Mouse (Mus musculus): ENCODE results near the gene Emc3. TPM values are rescaled to one million over a fixed set of nuclear protein-coding genes. Genes with fewer than 3 reads are reported as not detected.
A peak's percentile ranks its signal among the peaks of the same experiment; 100 is the strongest.

Emc3 gene
- polyA plus RNA-seq, 1 experiment from 2014 or later = 88.0 TPM

DNA sequence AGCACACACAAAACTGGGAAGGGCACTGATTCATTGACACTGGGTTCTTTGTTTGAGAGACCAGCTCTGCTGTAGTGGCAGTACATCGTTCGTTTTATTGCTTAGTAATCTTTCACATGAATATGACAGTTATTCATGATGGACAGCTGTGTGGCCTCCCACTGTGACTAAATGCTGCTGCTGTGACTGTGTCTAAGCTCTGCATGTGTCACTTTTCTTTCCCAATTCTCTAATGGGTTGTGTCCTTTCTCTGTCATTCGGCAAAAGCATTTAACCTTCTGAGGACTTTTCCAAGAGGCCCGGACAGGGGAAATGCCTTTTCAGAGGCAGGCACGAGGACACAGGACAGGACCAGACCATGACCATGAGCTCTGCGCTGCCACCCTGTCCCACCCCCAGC lies 17.5 kb downstream of the Emc3 start:
- no peak for DNase-seq (ENCODE audit: low spot score)
- Histone ChIP-seq H3K4me1 (0 out of 2 replicates have a peak, but pooled peaks cover under 1% of the 10 kb centered on the region), H3K36me3 (peaks cover 74% of the 10 kb centered on the region), H3K4me3 (no peak overlapping the region), H3K27ac (no peak overlapping the region), H3K9me3 (no peaks in the 10 kb centered on the region), H3K27me3 (ENCODE audit: insufficient read depth, poor library complexity, severe bottlenecking) (no peaks in the 10 kb centered on the region)
- WGBS = 93% methylated on average over 6 of the region's 6 CpGs

GRCm38 (mm10) chr6:113508947-113509280 lies 22.5 kb downstream of the Emc3 start:
- no peaks in the 10 kb centered on the region for H3K27me3 ChIP-seq (ENCODE audit: insufficient read depth, poor library complexity, severe bottlenecking)
- DNase-seq (ENCODE audit: low spot score) = no peak
- H3K36me3 ChIP-seq = peaks cover 24% of the 10 kb centered on the region
- peaks cover 5% of the 10 kb centered on the region; the same call in 1 of the 2 replicates for H3K4me1 ChIP-seq
- WGBS = 53% methylated on average over 5 of the region's 5 CpGs
- H3K4me3 ChIP-seq = no peak overlapping the region
- H3K9me3 ChIP-seq = no peaks in the 10 kb centered on the region
- no peak overlapping the region for H3K27ac ChIP-seq

- DNase-seq (ENCODE audit: low spot score) = no peak
- H3K27ac ChIP-seq = no peak overlapping the region
- 59% methylated on average over 7 of the region's 7 CpGs for WGBS
- H3K4me1 ChIP-seq = peaks cover 5% of the 10 kb centered on the region; the same call in 1 of the 2 replicates
- H3K36me3 ChIP-seq = peaks cover 19% of the 10 kb centered on the region
- H3K4me3 ChIP-seq = no peak overlapping the region
- no peaks in the 10 kb centered on the region for H3K9me3 ChIP-seq
- no peaks in the 10 kb centered on the region for H3K27me3 ChIP-seq (ENCODE audit: insufficient read depth, poor library complexity, severe bottlenecking)
Observed at GRCm38 (mm10) chr6:113508272-113508946, 23.0 kb downstream of the Emc3 start.

- H3K27me3 ChIP-seq (ENCODE audit: insufficient read depth, poor library complexity, severe bottlenecking) = peaks cover 11% of the 10 kb centered on the region
- DNase-seq (ENCODE audit: low spot score) = no peak
- H3K9me3 ChIP-seq = no peaks in the 10 kb centered on the region
- peaks cover 5% of the 10 kb centered on the region; the same call in 1 of the 2 replicates for H3K4me1 ChIP-seq
- H3K36me3 ChIP-seq = peaks cover 6% of the 10 kb centered on the region; the same call in 1 of the 2 replicates
- H3K4me3 ChIP-seq = no peak overlapping the region
- H3K27ac ChIP-seq = no peak overlapping the region
Observed at GRCm38 (mm10) chr6:113507130-113507529, 24.3 kb downstream of the Emc3 start.

- 76% methylated on average over 1 of the region's 1 CpGs for WGBS
- H3K9me3 ChIP-seq = no peaks in the 10 kb centered on the region
- no peak overlapping the region for H3K27ac ChIP-seq
- H3K36me3 ChIP-seq = no peaks in the 10 kb centered on the region
- no peak for DNase-seq (ENCODE audit: low spot score)
- H3K4me1 ChIP-seq = peaks cover 13% of the 10 kb centered on the region
- H3K27me3 ChIP-seq (ENCODE audit: insufficient read depth, poor library complexity, severe bottlenecking) = peaks cover 26% of the 10 kb centered on the region
- no peak overlapping the region for H3K4me3 ChIP-seq
Observed at GRCm38 (mm10) chr6:113505689-113506088, 25.8 kb downstream of the Emc3 start.

DNA sequence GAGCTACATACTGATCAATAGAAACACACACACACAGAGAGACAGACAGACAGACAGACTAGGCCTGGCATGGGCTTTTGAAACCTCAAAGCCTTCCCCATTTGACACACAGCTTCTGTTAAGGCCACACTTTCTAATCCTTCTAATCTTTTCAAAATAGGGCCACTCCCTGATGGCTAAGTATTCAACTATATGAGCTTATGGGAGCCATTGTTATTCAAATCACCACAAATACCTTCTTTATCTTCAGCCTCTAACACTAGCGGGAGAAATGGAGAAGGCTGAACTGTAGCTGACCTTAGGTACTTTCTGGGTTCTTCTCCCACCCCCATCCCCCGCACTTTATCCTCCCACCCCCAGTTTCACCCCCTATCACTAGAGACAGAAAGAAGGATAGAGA lies 28.7 kb downstream of the Emc3 start:
- no peaks in the 10 kb centered on the region for H3K36me3 ChIP-seq
- no peak overlapping the region for H3K4me3 ChIP-seq
- H3K27me3 ChIP-seq (ENCODE audit: insufficient read depth, poor library complexity, severe bottlenecking) = peaks cover 45% of the 10 kb centered on the region
- H3K9me3 ChIP-seq = no peaks in the 10 kb centered on the region
- H3K27ac ChIP-seq = no peak overlapping the region
- WGBS = 74% methylated on average over 2 of the region's 2 CpGs
- peaks cover 11% of the 10 kb centered on the region for H3K4me1 ChIP-seq
- no peak for DNase-seq (ENCODE audit: low spot score)

GRCm38 (mm10) chr6:113501388-113502084 lies 29.9 kb downstream of the Emc3 start, which contains the start of gene Prrt3:
Gene Prrt3, minus strand, starts transcription at chr6:113501931.
- Histone ChIP-seq H3K4me1 (peaks cover 12% of the 10 kb centered on the region), H3K4me3 (peak within 1 kb of the TSS; percentile 56), H3K27ac (peak within 1 kb of the TSS; percentile 23; the same call in 1 of the 2 replicates), H3K36me3 (no peaks in the 10 kb centered on the region), H3K27me3 (ENCODE audit: insufficient read depth, poor library complexity, severe bottlenecking) (peaks cover 58% of the 10 kb centered on the region), H3K9me3 (no peaks in the 10 kb centered on the region)
- 4% methylated on average over 32 of the region's 32 CpGs for WGBS
- no peak for DNase-seq (ENCODE audit: low spot score)

DNA sequence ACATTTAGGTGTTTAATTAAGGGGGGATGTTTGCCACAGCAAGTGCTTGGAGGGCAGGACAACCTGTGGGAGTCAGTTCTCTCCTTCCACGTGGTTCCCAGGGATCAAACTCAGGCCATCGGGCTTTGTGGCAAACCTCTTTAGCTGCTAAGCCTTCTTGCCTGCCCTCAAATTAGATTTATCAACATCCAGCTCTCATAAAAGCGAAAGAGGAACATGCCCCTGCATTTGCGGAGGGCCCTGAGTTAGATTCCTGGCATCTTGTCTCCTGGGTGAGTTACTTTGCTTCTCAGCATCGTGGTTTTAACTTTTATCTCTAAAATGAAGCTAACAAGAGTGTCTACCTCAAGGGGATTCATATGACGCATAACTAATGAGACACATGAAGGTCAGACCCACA lies 32.1 kb downstream of the Emc3 start:
- WGBS = 66% methylated on average over 6 of the region's 6 CpGs
- DNase-seq (ENCODE audit: low spot score) = no peak

GRCm38 (mm10) chr6:113495071-113495675 lies 36.3 kb downstream of the Emc3 start:
- H3K4me1 ChIP-seq = peaks cover 23% of the 10 kb centered on the region
- H3K9me3 ChIP-seq = no peaks in the 10 kb centered on the region
- peak overlapping the region; percentile 83 for H3K27ac ChIP-seq
- H3K4me3 ChIP-seq = peak overlapping the region; percentile 62
- peaks cover 60% of the 10 kb centered on the region for H3K27me3 ChIP-seq (ENCODE audit: insufficient read depth, poor library complexity, severe bottlenecking)
- no peak for DNase-seq (ENCODE audit: low spot score)
- WGBS = 25% methylated on average over 28 of the region's 28 CpGs
- H3K36me3 ChIP-seq = peaks cover 30% of the 10 kb centered on the region

More for the DNA sequence above, 32.1 kb downstream of the Emc3 start:
- Histone ChIP-seq H3K27ac (no peak overlapping the region), H3K36me3 (no peaks in the 10 kb centered on the region), H3K9me3 (no peaks in the 10 kb centered on the region), H3K4me1 (peaks cover 28% of the 10 kb centered on the region), H3K4me3 (no peak overlapping the region), H3K27me3 (ENCODE audit: insufficient read depth, poor library complexity, severe bottlenecking) (peaks cover 80% of the 10 kb centered on the region)

- peak overlapping the region; percentile 62 for H3K4me3 ChIP-seq
- under 1% methylated on average over 49 of the region's 54 CpGs for WGBS
- H3K27me3 ChIP-seq (ENCODE audit: insufficient read depth, poor library complexity, severe bottlenecking) = peaks cover 53% of the 10 kb centered on the region
- H3K27ac ChIP-seq = peak overlapping the region; percentile 83
- peaks cover 23% of the 10 kb centered on the region for H3K4me1 ChIP-seq
- no peaks in the 10 kb centered on the region for H3K9me3 ChIP-seq
- H3K36me3 ChIP-seq = peaks cover 38% of the 10 kb centered on the region
- peak; percentile 90 for DNase-seq (ENCODE audit: low spot score)
Observed at GRCm38 (mm10) chr6:113494258-113494788, 37.1 kb downstream of the Emc3 start.

DNA sequence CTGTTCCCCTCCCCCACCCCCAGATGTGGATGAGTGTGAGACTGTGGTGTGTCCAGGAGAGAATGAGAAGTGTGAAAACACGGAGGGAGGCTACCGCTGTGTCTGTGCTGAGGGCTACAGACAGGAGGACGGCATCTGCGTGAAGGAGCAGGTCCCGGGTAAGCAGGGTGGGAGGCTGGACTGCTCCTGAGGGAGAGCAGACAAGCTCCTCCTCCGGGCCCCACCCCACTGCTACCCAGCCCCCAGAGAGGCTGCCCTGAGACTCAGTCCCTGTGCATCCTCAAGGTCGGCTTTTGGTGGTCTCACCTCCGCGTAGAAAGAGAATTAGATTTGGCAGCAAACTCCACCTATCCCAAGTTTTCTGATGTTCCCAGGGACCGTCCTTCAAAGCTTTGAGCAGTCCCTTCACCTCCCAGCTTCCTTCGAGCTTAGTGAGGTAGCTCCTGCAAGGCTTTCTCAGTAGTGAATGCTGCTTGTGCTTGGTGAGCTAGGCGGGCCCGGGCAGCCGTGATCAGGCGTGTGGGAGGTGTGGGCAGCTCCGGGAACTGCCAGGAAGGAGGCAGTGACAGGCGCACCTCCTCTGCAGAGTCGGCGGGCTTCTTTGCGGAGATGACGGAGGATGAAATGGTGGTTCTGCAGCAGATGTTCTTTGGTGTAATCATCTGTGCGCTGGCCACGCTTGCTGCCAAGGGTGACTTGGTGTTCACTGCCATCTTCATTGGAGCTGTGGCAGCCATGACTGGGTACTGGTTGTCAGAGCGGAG lies 39.2 kb downstream of the Emc3 start:
- 63% methylated on average over 24 of the region's 24 CpGs for WGBS
- H3K27ac ChIP-seq = no peak overlapping the region
- H3K4me1 ChIP-seq = peaks cover 19% of the 10 kb centered on the region
- H3K4me3 ChIP-seq = no peak overlapping the region
- H3K9me3 ChIP-seq = no peaks in the 10 kb centered on the region
- DNase-seq (ENCODE audit: low spot score) = no peak
- peaks cover 41% of the 10 kb centered on the region for H3K27me3 ChIP-seq (ENCODE audit: insufficient read depth, poor library complexity, severe bottlenecking)
- H3K36me3 ChIP-seq = peaks cover 58% of the 10 kb centered on the region

- Histone ChIP-seq H3K27ac (no peak overlapping the region), H3K36me3 (peaks cover 60% of the 10 kb centered on the region), H3K4me1 (peaks cover 4% of the 10 kb centered on the region), H3K4me3 (no peak overlapping the region), H3K9me3 (no peaks in the 10 kb centered on the region), H3K27me3 (ENCODE audit: insufficient read depth, poor library complexity, severe bottlenecking) (peaks cover 12% of the 10 kb centered on the region; the same call in 1 of the 2 replicates)
- DNase-seq (ENCODE audit: low spot score) = no peak
- WGBS = 95% methylated on average over 14 of the region's 14 CpGs
Observed at GRCm38 (mm10) chr6:113489410-113489809, 42.0 kb downstream of the Emc3 start.

Measured in heart, embryonic 10.5 days (tissue).